ENCODE assay signal across 8 mouse cellular contexts in the genomic region with DNA sequence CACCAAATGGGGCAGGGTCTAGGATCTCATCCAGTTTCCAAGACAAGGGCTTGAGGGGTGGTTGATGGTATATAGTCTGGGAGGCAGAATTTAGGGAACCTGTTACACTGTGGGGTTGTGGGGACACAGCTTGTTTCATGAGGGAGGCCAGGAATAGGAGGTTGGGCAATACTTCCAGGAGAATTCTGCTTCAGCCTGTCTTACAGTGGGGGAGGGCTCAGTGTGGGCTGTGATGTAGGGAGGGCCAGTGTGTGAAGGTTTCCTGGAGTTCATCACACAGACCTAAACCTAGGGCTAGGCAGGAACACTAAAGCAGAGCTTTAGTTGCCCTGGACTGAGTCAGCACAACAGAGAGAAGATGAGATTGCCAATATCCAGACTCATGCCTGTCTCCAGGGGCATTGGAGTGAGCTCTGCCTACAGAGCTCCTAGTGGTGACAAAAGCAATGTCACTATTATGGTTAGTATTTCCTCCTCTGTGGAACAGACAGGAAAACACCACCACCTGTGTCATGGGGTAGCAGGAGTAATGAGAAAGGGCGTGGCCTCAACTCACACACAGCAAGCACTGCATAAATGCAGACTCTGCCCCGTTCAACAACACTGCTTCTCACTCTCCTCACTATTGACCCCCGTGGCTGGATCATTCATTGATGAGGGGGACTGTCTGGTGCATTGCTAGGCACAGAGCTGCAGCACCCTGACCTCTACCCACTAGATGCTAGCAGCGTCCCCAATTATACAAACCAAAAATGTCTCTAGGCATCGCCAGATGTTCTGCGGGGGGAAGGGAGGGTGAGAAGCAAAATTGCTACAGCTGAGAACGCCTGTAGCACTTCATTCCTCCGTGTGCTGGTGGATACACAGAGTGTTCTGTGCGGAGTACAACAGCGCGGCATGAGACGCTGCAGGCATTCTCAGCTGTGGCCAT.
DNase-seq lines count a peak whose midpoint lies in the region; ATAC-seq lines count a peak whose summit lies in the region.
"Had no signal": no experiment of that assay in that cellular context is flagged by ENCODE, and none has a peak within 500 bp of the region (broad histone marks: within the 10 kb centered on the region; RNA-seq: fewer than 3 reads in every experiment).

No protein-coding gene starts in this region.

- 54% methylated on average over 12 of the region's 12 CpGs for WGBS in lung, embryonic 15.5 days

- H3K36me3 ChIP-seq in lung, embryonic 15.5 days, result no peaks in the 10 kb centered on the region
- H3K36me3 ChIP-seq: embryonic facial prominence, embryonic 12.5 days had no signal

- peaks cover 23% of the 10 kb centered on the region for H3K4me1 ChIP-seq in lung, embryonic 15.5 days

- H3K27ac ChIP-seq in lung, embryonic 15.5 days, result no peak overlapping the region
- H3K27ac ChIP-seq: embryonic facial prominence, embryonic 12.5 days had no signal

- DNase-seq in lung, postnatal 36 days, result no peak
- DNase-seq in brain, adult 2 months (ENCODE audit: low read depth, low spot score), result peak; percentile 62
- peak; percentile 51 for DNase-seq in lung, postnatal 10 days
- peak; percentile 61 for DNase-seq in thymus, postnatal 14 days
- no peak for DNase-seq in kidney, adult 8-10 months
- no peak for DNase-seq in layer of hippocampus, adult 11-12 months (ENCODE audit: low spot score)

- ATAC-seq in lung, embryonic 15.5 days (ENCODE audit: borderline replicate concordance, extremely low read depth, low FRiP score, low TSS enrichment), result peak; percentile 36; the same call in 1 of the 2 replicates

- no peak overlapping the region for H3K9ac ChIP-seq in lung, embryonic 15.5 days
- H3K9ac ChIP-seq: embryonic facial prominence, embryonic 12.5 days had no signal

- no peaks in the 10 kb centered on the region for H3K9me3 ChIP-seq in lung, embryonic 15.5 days

- H3K4me3 ChIP-seq in lung, embryonic 15.5 days, result no peak overlapping the region
- H3K4me3 ChIP-seq: embryonic facial prominence, embryonic 12.5 days had no signal

- no peaks in the 10 kb centered on the region for H3K27me3 ChIP-seq in lung, embryonic 15.5 days
- H3K27me3 ChIP-seq: embryonic facial prominence, embryonic 12.5 days had no signal

- H3K4me2 ChIP-seq in lung, embryonic 15.5 days, result no peak overlapping the region
- H3K4me2 ChIP-seq: embryonic facial prominence, embryonic 12.5 days had no signal

Comparison
In these comparisons a context has a peak if more than half of its experiments do, and no peak if none do; other contexts are left out.
1. DNase-seq: peak in brain, adult 2 months (single experiment), lung, postnatal 10 days (single experiment) and thymus, postnatal 14 days (single experiment); none in lung, postnatal 36 days (single experiment), kidney, adult 8-10 months (0 of 2) and layer of hippocampus, adult 11-12 months (single experiment).